Mouse (Mus musculus): ENCODE data around the gene Msrb1.

GRCm38 (mm10) chr17:24777073-24777472, 40.6 kb downstream of the Msrb1 start:
- TF ChIP-seq CTCF (IDR thresholded peaks at IDR 0.05; ENCODE audit: low read depth) (no peak), EP300 (IDR thresholded peaks at IDR 0.05; ENCODE audit: low read depth) (no peak)
